Mouse (Mus musculus): Measurements from ENCODE around the gene Hydin.

The Hydin gene

GRCm38 (mm10) chr8:110631201-110631600 is 364.4 kb downstream of the Hydin start:
- no peak for DNase-seq (ENCODE audit: low spot score in 2 of 2)

- DNase-seq (ENCODE audit: low spot score in 2 of 2): no peak
Observed at GRCm38 (mm10) chr8:110633814-110634213, 367.0 kb downstream of the Hydin start.

- no peak for DNase-seq (ENCODE audit: low spot score in 2 of 2)
Observed at GRCm38 (mm10) chr8:110636182-110636581, 369.4 kb downstream of the Hydin start.

- DNase-seq (ENCODE audit: low spot score in 2 of 2): no peak
Observed at GRCm38 (mm10) chr8:110642331-110642730, 375.6 kb downstream of the Hydin start.

GRCm38 (mm10) chr8:110643177-110643576 is 376.4 kb downstream of the Hydin start:
- no peak for DNase-seq (ENCODE audit: low spot score in 2 of 2)

GRCm38 (mm10) chr8:110644422-110644821 is 377.6 kb downstream of the Hydin start:
- DNase-seq (ENCODE audit: low spot score in 2 of 2): no peak

GRCm38 (mm10) chr8:110644901-110645300 is 378.1 kb downstream of the Hydin start:
- no peak for DNase-seq (ENCODE audit: low spot score in 2 of 2)

- no peak for DNase-seq (ENCODE audit: low spot score in 2 of 2)
Observed at GRCm38 (mm10) chr8:110645340-110645739, 378.6 kb downstream of the Hydin start.

GRCm38 (mm10) chr8:110646064-110646463 is 379.3 kb downstream of the Hydin start:
- no peak for DNase-seq (ENCODE audit: low spot score in 2 of 2)

- DNase-seq (ENCODE audit: low spot score in 2 of 2): no peak
Observed at GRCm38 (mm10) chr8:110648577-110648976, 381.8 kb downstream of the Hydin start.

- DNase-seq (ENCODE audit: low spot score in 2 of 2): no peak
Observed at GRCm38 (mm10) chr8:110649286-110649685, 382.5 kb downstream of the Hydin start.

- DNase-seq (ENCODE audit: low spot score in 2 of 2): no peak
Observed at GRCm38 (mm10) chr8:110650838-110651237, 384.1 kb downstream of the Hydin start.

- no peak for DNase-seq (ENCODE audit: low spot score in 2 of 2)
Observed at GRCm38 (mm10) chr8:110651847-110652246, 385.1 kb downstream of the Hydin start.

GRCm38 (mm10) chr8:110654075-110655060 is 387.6 kb downstream of the Hydin start:
- DNase-seq (ENCODE audit: low spot score in 2 of 2): no peak

- DNase-seq (ENCODE audit: low spot score in 2 of 2): no peak
Observed at GRCm38 (mm10) chr8:110655827-110656226, 389.1 kb downstream of the Hydin start.

GRCm38 (mm10) chr8:110657661-110658060 is 390.9 kb downstream of the Hydin start:
- no peak for DNase-seq (ENCODE audit: low spot score in 2 of 2)

Measured in spleen, postnatal 36 days (tissue).